Mouse (Mus musculus) forebrain, embryonic 13.5 days (tissue): ENCODE measurements at regions not wholly inside any gene's neighbourhood (a gene's known extent, or its start where the extent isn't known, plus 50 kb on each side); places are given as distances from the start of the nearest gene placed in this dataset.

Experiments used
- ATAC-seq: fragments of 200-750 bp; cut with Nextera tagmentation; 2 replicates; pipeline ENCODE4 v1.8.0; 2017
- H3K27ac ChIP-seq: fragments of 300-500 bp; sonication (generic); 2 replicates; pipeline ENCODE4 v1.5.1; 2015; ENCODE audit warnings: inconsistent platforms, mild to moderate bottlenecking, moderate library complexity
- H3K27me3 ChIP-seq: fragments of 300-500 bp; sonication (generic); 2 replicates; pipeline ENCODE4 v1.6.1; 2015; ENCODE audit warnings: mild to moderate bottlenecking, inconsistent platforms
- H3K36me3 ChIP-seq: fragments of 300-500 bp; sonication (generic); 2 replicates; pipeline ENCODE4 v1.6.1; 2015; ENCODE audit warnings: mild to moderate bottlenecking, inconsistent platforms; ENCODE audit not compliant: poor library complexity, severe bottlenecking
- H3K4me1 ChIP-seq: fragments of 300-500 bp; sonication (generic); 2 replicates; pipeline ENCODE4 v1.6.1; 2015; ENCODE audit warnings: inconsistent platforms
- H3K4me2 ChIP-seq: fragments of 300-500 bp; sonication (generic); 2 replicates; pipeline ENCODE4 v1.6.1; 2015; ENCODE audit warnings: inconsistent platforms, mild to moderate bottlenecking, moderate library complexity
- H3K4me3 ChIP-seq: fragments of 300-500 bp; sonication (generic); 2 replicates; pipeline ENCODE4 v1.5.1; 2015; ENCODE audit warnings: mild to moderate bottlenecking, inconsistent platforms
- H3K9ac ChIP-seq: fragments of 300-500 bp; sonication (generic); 2 replicates; pipeline ENCODE4 v1.6.1; 2015; ENCODE audit warnings: mild to moderate bottlenecking, inconsistent platforms
- H3K9me3 ChIP-seq: fragments of 300-500 bp; sonication (generic); replicated peaks from 2 replicates; pipeline ENCODE4 v1.6.1; 2016; ENCODE audit warnings: inconsistent platforms
- whole genome bisulfite sequencing: fragments of 180-500 bp; shearing (Covaris S2); methylation state at CpG from one replicate; pipeline ENCODE4 v1.1.7; 2015; 5-methylcytosine and 5-hydroxymethylcytosine counted together

DNA sequence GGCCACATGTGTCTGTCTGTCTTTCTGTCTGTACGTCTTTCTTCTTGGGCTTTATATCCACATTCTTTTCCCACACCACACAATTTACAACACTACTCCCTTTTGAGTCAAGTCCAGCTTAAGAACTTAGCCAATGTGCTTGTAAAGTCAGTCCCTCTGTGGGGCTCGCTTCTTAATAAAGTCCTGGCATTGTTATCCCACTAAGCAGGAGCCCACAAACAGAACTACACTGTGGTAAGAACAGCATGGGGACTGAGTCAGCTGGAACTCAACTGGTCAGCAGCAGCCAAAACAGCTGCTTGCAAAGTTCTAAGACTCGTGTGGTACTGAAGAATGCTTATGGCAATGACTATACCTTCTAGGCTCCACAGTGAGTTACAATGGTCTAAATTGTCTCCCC lies 193.5 kb upstream of the Cxcl12 start:
- no peak overlapping the region for H3K9ac ChIP-seq
- 81% methylated on average over 3 of the region's 3 CpGs for WGBS
- no peaks in the 10 kb centered on the region for H3K4me1 ChIP-seq
- H3K4me2 ChIP-seq: no peak overlapping the region
- no peaks in the 10 kb centered on the region for H3K27me3 ChIP-seq
- no peak overlapping the region for H3K4me3 ChIP-seq
- H3K27ac ChIP-seq: no peak overlapping the region
- ATAC-seq: no peak
- H3K9me3 ChIP-seq: no peaks in the 10 kb centered on the region
- H3K36me3 ChIP-seq: no peaks in the 10 kb centered on the region

DNA sequence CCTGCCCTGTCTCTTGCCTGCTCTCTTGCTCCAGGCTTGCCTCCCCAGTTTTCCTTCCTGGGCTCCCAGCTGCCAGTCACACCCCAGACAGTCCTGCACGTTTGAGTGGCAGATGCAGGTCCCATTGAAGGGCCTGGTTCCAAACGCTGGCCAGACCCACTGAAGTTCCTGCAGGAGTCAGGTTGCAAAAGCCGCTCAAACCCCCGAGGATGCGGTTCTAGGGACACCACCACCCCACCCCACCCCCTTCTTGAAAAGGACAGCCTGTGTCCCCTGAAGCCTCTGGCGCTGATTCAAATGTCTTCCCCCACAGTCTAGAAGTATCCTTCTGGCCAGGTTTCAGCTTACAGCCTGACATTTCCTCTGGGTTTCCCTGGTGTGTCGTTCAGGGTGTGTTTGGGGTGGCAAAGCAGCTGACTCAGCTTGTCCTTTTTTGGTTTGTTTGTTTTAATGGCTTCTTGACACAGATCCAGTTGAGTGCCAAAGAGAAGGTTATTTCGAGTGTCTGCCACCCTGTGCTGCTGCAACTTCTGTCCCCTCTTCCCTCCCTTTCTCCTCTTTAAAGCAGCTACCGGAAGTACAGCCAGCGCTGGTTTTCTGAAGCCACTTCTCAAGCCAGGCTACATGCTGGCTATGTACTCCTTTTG lies 187.9 kb upstream of the Cxcl12 start:
- H3K4me2 ChIP-seq: peak overlapping the region; percentile 17; the same call in 1 of the 2 replicates
- WGBS: 12% methylated on average over 10 of the region's 10 CpGs
- H3K27ac ChIP-seq: no peak overlapping the region
- H3K36me3 ChIP-seq: no peaks in the 10 kb centered on the region
- ATAC-seq: no peak
- H3K27me3 ChIP-seq: no peaks in the 10 kb centered on the region
- H3K9ac ChIP-seq: 0 out of 2 replicates have a peak overlapping the region, but pooled peaks have one; percentile 34
- no peak overlapping the region for H3K4me3 ChIP-seq
- H3K4me1 ChIP-seq: peaks cover 8% of the 10 kb centered on the region; the same call in 1 of the 2 replicates
- H3K9me3 ChIP-seq: no peaks in the 10 kb centered on the region

DNA sequence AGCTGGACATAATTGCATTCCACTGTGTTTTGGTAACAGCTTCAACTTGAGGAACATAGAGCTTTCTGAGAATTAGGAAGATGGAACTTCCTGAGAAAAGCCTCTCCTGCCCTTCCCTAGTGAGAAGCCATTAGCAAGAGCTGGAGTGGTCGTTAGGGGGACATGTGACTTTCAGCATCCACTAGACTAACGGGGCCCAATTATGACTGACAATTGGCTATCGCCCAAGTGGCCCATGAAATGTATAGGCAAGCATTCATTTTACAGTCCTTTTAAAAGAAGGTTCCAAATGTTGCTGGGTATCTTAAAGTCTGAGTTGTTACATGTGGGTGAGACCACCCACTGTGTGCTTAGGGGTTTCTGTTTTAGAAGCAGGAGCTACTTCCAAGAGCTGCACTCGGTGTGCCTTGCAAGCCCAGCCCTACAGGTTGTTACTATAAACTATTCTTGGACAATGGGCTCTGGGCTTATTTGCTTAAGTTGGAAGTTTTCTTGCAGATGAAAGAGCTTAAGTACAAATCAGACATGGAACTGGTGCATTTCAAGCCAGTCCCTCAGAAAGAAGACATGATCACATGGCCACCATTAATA lies 183.1 kb upstream of the Cxcl12 start:
- no peak overlapping the region for H3K9ac ChIP-seq
- peaks cover 6% of the 10 kb centered on the region; the same call in 1 of the 2 replicates for H3K4me1 ChIP-seq
- no peaks in the 10 kb centered on the region for H3K36me3 ChIP-seq
- no peak overlapping the region for H3K4me2 ChIP-seq
- no peak overlapping the region for H3K27ac ChIP-seq
- no peaks in the 10 kb centered on the region for H3K27me3 ChIP-seq
- no peak for ATAC-seq
- H3K4me3 ChIP-seq: no peak overlapping the region
- 51% methylated on average over 4 of the region's 4 CpGs for WGBS
- H3K9me3 ChIP-seq: no peaks in the 10 kb centered on the region

DNA sequence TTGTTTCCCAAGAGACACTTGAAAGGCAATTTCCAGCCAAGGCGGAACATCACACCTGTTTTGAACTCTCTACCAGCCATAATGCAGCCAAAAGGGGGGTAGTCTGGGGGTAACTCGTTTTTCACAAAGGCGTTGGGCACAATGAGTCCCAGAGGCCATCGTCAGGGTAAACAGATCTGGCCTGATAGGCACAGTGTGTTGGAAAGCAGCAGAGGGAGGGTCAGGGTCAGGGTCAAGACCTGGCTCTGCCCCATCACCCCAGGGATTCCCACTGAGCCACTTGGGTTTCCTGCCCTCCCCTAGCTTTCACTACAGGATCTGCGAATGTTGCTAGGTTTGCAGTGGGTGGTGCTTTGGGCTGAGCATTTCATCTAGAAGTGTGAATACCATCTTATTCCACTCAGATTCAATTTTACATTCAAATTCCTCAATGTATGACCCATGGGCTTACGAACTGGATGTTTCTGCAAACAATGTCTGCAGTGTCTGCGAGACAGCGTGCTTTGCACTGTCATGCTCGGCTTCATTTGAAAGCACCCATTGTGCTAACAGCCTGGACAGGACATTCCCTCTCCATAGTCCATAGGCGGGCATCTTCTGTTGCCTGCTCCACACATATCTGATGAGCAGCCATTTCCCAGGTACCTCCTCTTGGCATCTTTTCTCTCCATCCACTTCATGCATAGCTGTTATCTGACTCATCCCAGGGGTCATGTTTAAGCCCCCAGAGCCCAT lies 181.9 kb upstream of the Cxcl12 start:
- no peaks in the 10 kb centered on the region for H3K4me1 ChIP-seq
- ATAC-seq: no peak
- H3K27ac ChIP-seq: no peak overlapping the region
- 48% methylated on average over 10 of the region's 10 CpGs for WGBS
- H3K36me3 ChIP-seq: no peaks in the 10 kb centered on the region
- no peak overlapping the region for H3K4me3 ChIP-seq
- H3K27me3 ChIP-seq: no peaks in the 10 kb centered on the region
- no peaks in the 10 kb centered on the region for H3K9me3 ChIP-seq
- H3K4me2 ChIP-seq: no peak overlapping the region
- no peak overlapping the region for H3K9ac ChIP-seq

DNA sequence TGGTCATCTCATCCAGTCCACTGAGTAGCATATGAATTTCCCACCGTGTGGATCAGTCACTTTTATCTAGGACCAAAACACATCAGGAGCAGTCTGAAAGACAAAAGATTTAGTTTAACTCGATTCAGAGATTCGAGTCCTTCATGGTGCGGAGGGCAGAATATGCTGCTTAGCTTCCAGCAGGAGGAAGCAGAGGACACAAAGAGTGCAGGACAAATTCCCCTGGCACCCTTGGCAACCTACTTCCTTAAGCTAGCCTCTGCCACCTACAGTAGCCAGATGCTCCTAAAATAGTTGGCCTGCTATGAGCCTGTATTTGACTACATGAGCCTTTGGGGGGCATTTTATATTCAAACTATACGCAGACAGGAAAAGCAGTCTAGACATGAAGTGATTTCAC lies 181.1 kb upstream of the Cxcl12 start:
- no peak for ATAC-seq
- Histone ChIP-seq H3K4me1 (no peaks in the 10 kb centered on the region), H3K27ac (no peak overlapping the region), H3K9me3 (no peaks in the 10 kb centered on the region), H3K4me3 (no peak overlapping the region), H3K27me3 (no peaks in the 10 kb centered on the region), H3K4me2 (no peak overlapping the region), H3K36me3 (no peaks in the 10 kb centered on the region), H3K9ac (no peak overlapping the region)
- WGBS: 77% methylated on average over 5 of the region's 5 CpGs

DNA sequence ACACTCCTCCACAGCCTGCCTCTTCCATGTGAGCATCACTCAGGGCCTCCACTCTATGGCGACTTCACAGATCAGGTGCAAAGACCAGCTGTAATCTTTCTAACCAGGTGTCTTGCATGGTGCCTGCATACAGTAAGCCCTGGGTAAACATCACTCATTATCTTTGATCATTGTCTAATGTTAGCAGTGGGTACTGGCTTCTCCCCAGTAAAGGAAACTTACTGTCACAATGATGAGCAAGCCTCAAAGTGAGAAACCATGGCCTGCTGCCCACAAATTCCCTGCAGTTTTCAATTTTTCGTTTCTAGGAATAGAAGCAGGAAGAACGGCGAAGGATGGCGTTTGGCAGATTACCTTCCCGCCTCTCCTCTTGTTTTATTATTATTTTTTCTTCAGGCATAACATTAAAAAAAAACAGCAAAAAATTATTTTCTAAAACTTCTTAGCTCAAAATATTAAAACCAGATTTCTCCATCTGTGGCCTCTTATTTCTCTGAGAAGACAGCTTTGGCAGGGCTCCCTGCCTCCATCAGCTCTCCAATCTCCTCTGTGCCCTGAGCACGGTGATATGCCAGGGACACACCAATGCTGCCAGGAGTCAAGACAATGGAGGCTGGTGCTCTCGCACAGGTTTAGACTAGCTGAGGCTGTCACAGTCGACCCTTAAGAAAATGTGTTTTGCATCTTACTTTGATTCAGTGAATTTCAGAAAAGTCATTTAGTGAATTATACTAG lies 169.2 kb upstream of the Cxcl12 start:
- H3K9ac ChIP-seq: no peak overlapping the region
- H3K4me2 ChIP-seq: no peak overlapping the region
- ATAC-seq: no peak
- WGBS: 75% methylated on average over 9 of the region's 9 CpGs
- H3K36me3 ChIP-seq: no peaks in the 10 kb centered on the region
- H3K27ac ChIP-seq: no peak overlapping the region
- H3K27me3 ChIP-seq: no peaks in the 10 kb centered on the region
- no peak overlapping the region for H3K4me3 ChIP-seq
- H3K4me1 ChIP-seq: no peaks in the 10 kb centered on the region
- no peaks in the 10 kb centered on the region for H3K9me3 ChIP-seq

DNA sequence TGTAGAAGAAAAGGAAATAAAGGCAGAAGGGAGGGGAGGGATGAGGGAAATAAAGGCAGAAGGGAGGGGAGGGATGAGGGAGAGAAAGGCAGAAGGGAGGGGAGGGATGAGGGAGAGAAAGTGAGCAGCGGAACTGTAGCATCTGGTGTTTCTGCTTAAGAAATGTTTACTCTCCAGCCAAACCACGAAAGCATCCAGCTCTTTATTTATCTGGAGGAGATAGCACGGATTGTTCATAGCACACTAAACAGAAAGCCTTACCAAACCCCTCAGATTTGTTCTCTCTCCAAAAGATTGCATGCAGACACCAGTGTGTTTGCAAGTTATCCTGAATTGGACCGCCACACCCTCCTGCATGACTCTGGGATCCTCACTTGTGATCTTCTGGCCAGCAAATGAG lies 168.4 kb upstream of the Cxcl12 start:
- Histone ChIP-seq H3K27me3 (no peaks in the 10 kb centered on the region), H3K9ac (no peak overlapping the region), H3K36me3 (no peaks in the 10 kb centered on the region), H3K27ac (no peak overlapping the region), H3K4me1 (no peaks in the 10 kb centered on the region), H3K4me2 (no peak overlapping the region), H3K9me3 (no peaks in the 10 kb centered on the region), H3K4me3 (no peak overlapping the region)
- WGBS: 70% methylated on average over 4 of the region's 4 CpGs
- ATAC-seq: no peak

DNA sequence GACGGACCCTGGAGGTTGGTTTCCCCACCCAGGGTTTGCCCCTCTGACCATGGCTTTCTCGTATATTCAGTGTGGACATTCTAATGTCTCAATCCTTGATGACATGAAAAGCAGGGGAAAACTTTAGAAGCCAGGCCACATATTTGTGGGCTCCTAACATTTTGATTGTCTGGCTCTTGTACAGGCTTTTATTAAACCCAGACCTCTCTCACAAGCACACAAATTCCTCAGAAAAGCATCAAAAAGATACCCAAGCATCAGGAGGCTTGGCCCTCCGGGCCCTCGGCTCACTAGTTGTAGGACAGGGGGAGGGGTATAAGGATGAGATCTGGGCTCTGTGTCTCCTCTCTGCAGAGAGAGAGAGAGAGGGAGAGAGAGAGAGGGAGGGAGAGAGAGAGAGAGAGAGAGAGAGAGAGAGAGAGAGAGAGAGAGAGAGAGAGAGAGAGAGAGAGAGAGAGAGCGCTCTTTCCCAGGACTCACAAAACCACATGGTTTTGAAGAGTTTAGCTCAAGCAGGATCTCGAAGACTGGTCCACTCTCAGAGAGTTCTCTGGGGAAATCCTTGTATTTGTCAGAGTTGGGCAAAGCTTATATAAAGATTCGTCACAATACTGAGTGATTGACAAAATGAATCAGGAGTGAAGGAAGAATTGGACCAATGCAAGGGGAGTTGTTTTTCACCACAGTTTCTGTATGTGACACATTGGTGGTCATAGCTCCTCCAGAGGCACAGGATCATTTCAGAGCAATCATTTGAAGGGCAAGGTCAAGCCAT lies 167.2 kb upstream of the Cxcl12 start:
- ATAC-seq: no peak
- Histone ChIP-seq H3K9me3 (no peaks in the 10 kb centered on the region), H3K27ac (no peak overlapping the region)

DNA sequence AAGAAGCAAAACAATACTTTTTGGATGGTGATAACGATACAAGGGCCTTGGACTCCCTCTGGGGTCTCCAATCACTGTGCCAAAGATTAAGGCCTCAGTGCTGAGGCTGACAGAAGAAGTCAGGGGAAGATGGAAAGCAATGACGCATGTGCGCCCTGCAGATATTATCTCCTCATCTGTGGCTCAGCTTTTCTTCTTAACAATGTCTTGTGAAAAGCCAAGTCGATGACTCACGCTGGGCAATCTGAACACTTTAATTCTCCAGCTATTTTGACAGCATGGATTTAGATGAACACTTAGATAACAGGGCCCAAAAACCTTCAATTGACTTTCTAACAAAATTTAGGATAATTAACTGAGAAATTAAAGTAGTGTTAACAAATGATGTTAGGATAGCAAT lies 155.7 kb upstream of the Cxcl12 start:
- no peak for ATAC-seq
- Histone ChIP-seq H3K4me2 (no peak overlapping the region), H3K9me3 (no peaks in the 10 kb centered on the region), H3K27me3 (no peaks in the 10 kb centered on the region), H3K9ac (no peak overlapping the region), H3K36me3 (no peaks in the 10 kb centered on the region), H3K4me1 (no peaks in the 10 kb centered on the region), H3K4me3 (no peak overlapping the region), H3K27ac (no peak overlapping the region)
- WGBS: 89% methylated on average over 5 of the region's 5 CpGs

More for the DNA sequence above, 167.2 kb upstream of the Cxcl12 start:
- no peak overlapping the region for H3K4me2 ChIP-seq
- no peaks in the 10 kb centered on the region for H3K36me3 ChIP-seq
- H3K4me3 ChIP-seq: no peak overlapping the region
- 70% methylated on average over 7 of the region's 7 CpGs for WGBS
- no peak overlapping the region for H3K9ac ChIP-seq
- no peaks in the 10 kb centered on the region for H3K4me1 ChIP-seq
- no peaks in the 10 kb centered on the region for H3K27me3 ChIP-seq

DNA sequence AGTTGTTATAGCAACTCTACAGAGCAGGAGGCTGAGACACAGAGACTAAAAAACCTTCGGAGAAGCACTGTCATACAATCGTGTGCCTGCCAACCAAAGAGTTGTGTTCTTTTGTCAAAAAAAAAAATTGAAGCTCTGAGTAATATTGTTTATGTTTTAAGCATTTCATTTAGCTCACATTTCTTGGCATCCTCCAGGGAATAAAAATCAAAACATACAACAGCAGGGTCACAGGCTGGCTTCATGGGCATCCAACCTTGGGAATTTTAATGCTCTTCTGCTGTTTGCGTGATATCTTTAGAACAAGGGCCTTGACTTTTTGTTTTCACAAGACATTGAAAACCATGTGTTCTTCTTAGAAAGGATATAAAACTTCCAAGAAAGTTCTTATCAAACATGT lies 152.9 kb upstream of the Cxcl12 start:
- Histone ChIP-seq H3K36me3 (no peaks in the 10 kb centered on the region), H3K4me2 (no peak overlapping the region), H3K27ac (no peak overlapping the region), H3K9ac (no peak overlapping the region), H3K9me3 (no peaks in the 10 kb centered on the region), H3K4me3 (no peak overlapping the region), H3K4me1 (no peaks in the 10 kb centered on the region), H3K27me3 (no peaks in the 10 kb centered on the region)
- WGBS: 93% methylated on average over 3 of the region's 3 CpGs
- ATAC-seq: no peak

DNA sequence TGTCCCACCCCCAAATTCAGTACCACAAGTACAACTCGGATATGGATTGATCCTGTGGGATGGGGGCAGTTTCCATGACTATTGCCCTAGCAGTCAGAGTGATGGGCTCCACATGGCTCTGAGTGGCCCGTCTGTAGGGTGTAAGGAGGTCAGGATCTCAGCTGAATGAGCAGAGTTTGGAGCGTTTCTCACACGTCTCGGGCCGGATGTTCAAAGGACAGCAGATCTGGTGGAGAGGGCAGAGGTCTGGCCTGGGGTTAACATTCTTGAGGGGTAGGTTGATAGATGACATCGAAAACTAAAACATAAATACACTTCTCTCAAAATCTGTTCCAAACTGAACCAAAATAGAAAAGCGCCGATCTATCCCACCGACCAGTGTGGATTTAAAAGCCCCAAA lies 146.5 kb upstream of the Cxcl12 start:
- H3K27me3 ChIP-seq: no peaks in the 10 kb centered on the region
- ATAC-seq: no peak
- H3K9ac ChIP-seq: no peak overlapping the region
- no peak overlapping the region for H3K4me3 ChIP-seq
- H3K4me2 ChIP-seq: no peak overlapping the region
- H3K36me3 ChIP-seq: no peaks in the 10 kb centered on the region
- no peaks in the 10 kb centered on the region for H3K9me3 ChIP-seq
- H3K4me1 ChIP-seq: no peaks in the 10 kb centered on the region
- H3K27ac ChIP-seq: no peak overlapping the region
- 90% methylated on average over 10 of the region's 10 CpGs for WGBS
